Mouse (Mus musculus) thymus, adult 18-20 months (tissue): ENCODE measurements around the gene Abhd14b.

Experiments used
- DNase-seq, 2 experiments: peaks; one replicate each; pipeline ENCODE4 v3.0.0; 2022; ENCODE audit warnings: mixed read lengths in 2 of 2

Gene Abhd14b

GRCm38 (mm10) chr9:106461641-106462429 is 14.6 kb downstream of the Abhd14b start:
- no peak for DNase-seq

GRCm38 (mm10) chr9:106462430-106462800 is 15.2 kb downstream of the Abhd14b start:
- no peak for DNase-seq

- DNase-seq, result no peak
Observed at GRCm38 (mm10) chr9:106463122-106464063, 16.1 kb downstream of the Abhd14b start.

- DNase-seq, result no peak
Observed at GRCm38 (mm10) chr9:106464751-106465541, 17.7 kb downstream of the Abhd14b start.

- no peak for DNase-seq
Observed at GRCm38 (mm10) chr9:106465571-106466200, 18.4 kb downstream of the Abhd14b start, which contains the start of gene Gpr62. Gene Gpr62, minus strand, starts transcription at chr9:106465938.

- no peak for DNase-seq
Observed at GRCm38 (mm10) chr9:106466721-106467120, 19.5 kb downstream of the Abhd14b start.

GRCm38 (mm10) chr9:106467746-106468145 is 20.5 kb downstream of the Abhd14b start:
- no peak for DNase-seq

GRCm38 (mm10) chr9:106469317-106469716 is 22.1 kb downstream of the Abhd14b start:
- no peak for DNase-seq

GRCm38 (mm10) chr9:106469776-106470175 is 22.5 kb downstream of the Abhd14b start:
- no peak for DNase-seq

GRCm38 (mm10) chr9:106470991-106471750 is 23.9 kb downstream of the Abhd14b start:
- DNase-seq, result no peak

GRCm38 (mm10) chr9:106471892-106472291 is 24.6 kb downstream of the Abhd14b start:
- DNase-seq, result no peak

GRCm38 (mm10) chr9:106472321-106472720 is 25.1 kb downstream of the Abhd14b start:
- DNase-seq, result no peak

- no peak for DNase-seq
Observed at GRCm38 (mm10) chr9:106473081-106473752, 26.0 kb downstream of the Abhd14b start.

GRCm38 (mm10) chr9:106473753-106474105 is 26.5 kb downstream of the Abhd14b start:
- DNase-seq, result no peak

- DNase-seq, result peak in 1 of 2 experiments; percentile 46
Observed at GRCm38 (mm10) chr9:106474456-106474855, 27.2 kb downstream of the Abhd14b start.

- DNase-seq, result peak in 1 of 2 experiments; percentile 40
Observed at GRCm38 (mm10) chr9:106475046-106475445, 27.8 kb downstream of the Abhd14b start.

GRCm38 (mm10) chr9:106475663-106476001 is 28.4 kb downstream of the Abhd14b start, which contains the start of gene Rrp9:
Gene Rrp9, plus strand, starts transcription at chr9:106475963.
- DNase-seq, result no peak

GRCm38 (mm10) chr9:106476002-106476923 is 29.0 kb downstream of the Abhd14b start:
- DNase-seq, result peak; percentile 66 to 76

- DNase-seq, result peak; percentile 99 to 100
Observed at GRCm38 (mm10) chr9:106476924-106477484, 29.7 kb downstream of the Abhd14b start, which contains the start of gene Parp3. Gene Parp3, minus strand, starts transcription at chr9:106476949.
